In genomic region chrX:69359885-69360237, GRCm38 (mm10) we compare ENCODE assay signal across 8 mouse cellular contexts. TPM values are rescaled to one million over a fixed set of nuclear protein-coding genes. Genes with fewer than 3 reads are reported as not detected.
DNase-seq lines count a peak whose midpoint lies in the region; ATAC-seq lines count a peak whose summit lies in the region.

No protein-coding gene starts in this region.

- H3K27ac ChIP-seq in limb, embryonic 13.5 days = no peak overlapping the region
- H3K27ac ChIP-seq in stomach, embryonic 14.5 days (ENCODE audit: low read length) = no peak overlapping the region

- peak overlapping the region; percentile 84 for H3K9ac ChIP-seq in limb, embryonic 13.5 days
- H3K9ac ChIP-seq in stomach, embryonic 14.5 days (replicated peaks; ENCODE audit: low read depth, low read length) = no peak overlapping the region

- no peaks in the 10 kb centered on the region for H3K36me3 ChIP-seq in megakaryocyte, embryonic 14.5 days (replicated peaks; ENCODE audit: low read length)
- H3K36me3 ChIP-seq in limb, embryonic 13.5 days = no peaks in the 10 kb centered on the region
- no peaks in the 10 kb centered on the region for H3K36me3 ChIP-seq in stomach, embryonic 14.5 days (ENCODE audit: control insufficient read depth, insufficient read depth, low read length)

- no peaks in the 10 kb centered on the region for H3K4me1 ChIP-seq in megakaryocyte, embryonic 14.5 days
- H3K4me1 ChIP-seq in limb, embryonic 13.5 days = peaks cover 3% of the 10 kb centered on the region; the same call in 1 of the 2 replicates
- 0 out of 2 replicates have a peak, but pooled peaks cover 3% of the 10 kb centered on the region for H3K4me1 ChIP-seq in stomach, embryonic 14.5 days (ENCODE audit: control insufficient read depth, insufficient read depth, low read length)

- ATAC-seq in megakaryocyte, adult 5-6 weeks (ENCODE audit: poor library complexity, severe bottlenecking) = no peak
- peak; percentile 48 for ATAC-seq in limb, embryonic 13.5 days (ENCODE audit: low FRiP score, low read depth)
- ATAC-seq in stomach, embryonic 14.5 days (ENCODE audit: insufficient number of reproducible peaks, insufficient read depth, low FRiP score, low read depth) = 0 out of 2 replicates have a peak, but pooled peaks have one; percentile 14

- H3K4me3 ChIP-seq in megakaryocyte, embryonic 14.5 days (replicated peaks) = peak overlapping the region; percentile 83
- H3K4me3 ChIP-seq in limb, embryonic 13.5 days = peak overlapping the region; percentile 61
- H3K4me3 ChIP-seq in stomach, embryonic 14.5 days (ENCODE audit: low read depth, low read length) = peak overlapping the region; percentile 49

- H3K9me3 ChIP-seq in megakaryocyte, embryonic 14.5 days = peaks cover 4% of the 10 kb centered on the region
- no peaks in the 10 kb centered on the region for H3K9me3 ChIP-seq in limb, embryonic 13.5 days
- no peaks in the 10 kb centered on the region for H3K9me3 ChIP-seq in stomach, embryonic 14.5 days (ENCODE audit: control insufficient read depth, low read depth, low read length)

- H3K27me3 ChIP-seq in megakaryocyte, embryonic 14.5 days (replicated peaks) = peaks cover 49% of the 10 kb centered on the region
- H3K27me3 ChIP-seq in limb, embryonic 13.5 days = peaks cover 26% of the 10 kb centered on the region; the same call in 1 of the 2 replicates
- no peaks in the 10 kb centered on the region for H3K27me3 ChIP-seq in stomach, embryonic 14.5 days (ENCODE audit: control insufficient read depth, insufficient read depth, low read length)

- DNase-seq in embryo, embryonic 10.5 days (ENCODE audit: low spot score) = peak; percentile 19
- DNase-seq in embryo, embryonic 9.5 days (ENCODE audit: extremely low spot score) = no peak
- DNase-seq in gastrocnemius, adult 18-20 months (ENCODE audit: low spot score) = no peak
- no peak for DNase-seq in cerebellum, postnatal 14 days

- WGBS in limb, embryonic 13.5 days = 14% methylated on average over 4 of the region's 4 CpGs
- WGBS in stomach, embryonic 14.5 days = 20% methylated on average over 4 of the region's 4 CpGs

- peak overlapping the region; percentile 66 for H3K4me2 ChIP-seq in limb, embryonic 13.5 days (replicated peaks)
- peak overlapping the region; percentile 43 for H3K4me2 ChIP-seq in stomach, embryonic 14.5 days (replicated peaks; ENCODE audit: low read depth, low read length)

RNA-seq across cellular contexts. Expression of gene Aff2, which starts 0.2 kb away (rescaled TPM):
- not detected in 2 replicates for polyA plus RNA-seq in megakaryocyte, embryonic 14.5 days (2012; ENCODE audit: insufficient read depth, low replicate concordance)
- total RNA-seq in megakaryocyte, adult 5-6 weeks (2015) = 2.6 and 5.3 TPM in 2 replicates
- 1.5 and 2.5 TPM in 2 replicates for total RNA-seq in megakaryocyte, adult 5-6 weeks (2017)
- polyA plus RNA-seq in limb, embryonic 13.5 days (2015; fragmentation: Nextera tagmentation; extraction: Ambion mirVana) = 13.4 and 15.8 TPM in 2 replicates
- polyA plus RNA-seq in stomach, embryonic 14.5 days (2014; fragmentation: Nextera tagmentation; extraction: Ambion mirVana) = 6.5 and 7.1 TPM in 2 replicates
- under 1 TPM; 0.76 to 0.84 TPM for total RNA-seq in gastrocnemius, adult 18-20 months (2021)
